Mouse (Mus musculus) bone marrow macrophage, adult 2 months (primary cell): ENCODE measurements around the gene Spint2.

Source experiments
- CTCF ChIP-seq: IDR thresholded peaks from 2 replicates; pipeline ENCODE4 v1.5.1; 2012; ENCODE audit warnings: low read depth, mild to moderate bottlenecking, low read length, moderate library complexity
- POLR2A ChIP-seq: IDR thresholded peaks from 2 replicates; pipeline ENCODE4 v1.6.1; 2012; ENCODE audit warnings: mild to moderate bottlenecking, low read depth, low read length, borderline replicate concordance

GRCm38 (mm10) chr7:29233745-29234144 lies 48.0 kb downstream of the Spint2 start:
- TF ChIP-seq CTCF (no peak), POLR2A (no peak)
